Mouse (Mus musculus) common myeloid progenitor, adult 5-6 weeks (primary cell): ENCODE results near the gene Rhbg. TPM values are rescaled to one million over a fixed set of nuclear protein-coding genes. Genes with fewer than 3 reads are reported as not detected.
A peak's percentile ranks its signal among the peaks of the same experiment; 100 is the strongest.

ENCODE experiments used
- ATAC-seq: replicated peaks from 2 replicates; pipeline ENCODE4 v1.8.0; 2016; ENCODE audit warnings: low read depth, mild to moderate bottlenecking, moderate TSS enrichment, inconsistent platforms; ENCODE audit not compliant: poor library complexity, severe bottlenecking
- total RNA-seq: library from RNA; stranded (forward); fragments of 200-1000, 187-1606 nt; gene quantifications from 2 replicates; pipeline ENCODE4 v1.2.3, GENCODE M21; 2017

Rhbg gene
- total RNA-seq, 1 experiment from 2014 or later: not detected

DNA sequence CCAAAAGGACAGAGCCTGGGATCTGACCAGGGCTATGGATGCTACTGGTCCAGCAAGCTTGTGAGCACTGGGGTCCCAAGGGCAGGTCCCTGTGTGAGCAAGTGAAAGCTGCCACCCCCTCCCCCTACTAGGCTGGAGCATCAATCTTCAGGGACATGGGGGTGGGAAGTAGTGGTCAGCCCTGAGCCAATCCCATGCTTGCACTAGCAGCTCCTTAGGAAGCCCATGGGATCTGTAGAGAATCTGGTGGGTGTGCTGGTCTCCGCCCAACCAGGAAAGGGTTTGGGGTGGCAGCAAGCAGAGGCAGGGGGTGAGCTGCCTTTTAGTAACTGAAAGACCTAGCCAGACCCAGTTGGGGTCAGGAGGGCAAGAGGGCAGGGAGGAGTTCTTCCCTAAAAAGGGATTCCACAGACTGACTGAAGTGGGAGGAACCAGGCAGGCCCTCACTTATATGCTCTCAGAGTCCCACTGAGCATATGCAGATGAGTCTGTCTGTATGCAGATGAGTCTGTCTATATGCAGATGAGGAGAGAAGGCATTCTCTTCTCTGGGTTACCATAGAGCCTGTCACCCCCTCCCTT, 23.4 kb downstream of the Rhbg start:
- no peak for ATAC-seq

DNA sequence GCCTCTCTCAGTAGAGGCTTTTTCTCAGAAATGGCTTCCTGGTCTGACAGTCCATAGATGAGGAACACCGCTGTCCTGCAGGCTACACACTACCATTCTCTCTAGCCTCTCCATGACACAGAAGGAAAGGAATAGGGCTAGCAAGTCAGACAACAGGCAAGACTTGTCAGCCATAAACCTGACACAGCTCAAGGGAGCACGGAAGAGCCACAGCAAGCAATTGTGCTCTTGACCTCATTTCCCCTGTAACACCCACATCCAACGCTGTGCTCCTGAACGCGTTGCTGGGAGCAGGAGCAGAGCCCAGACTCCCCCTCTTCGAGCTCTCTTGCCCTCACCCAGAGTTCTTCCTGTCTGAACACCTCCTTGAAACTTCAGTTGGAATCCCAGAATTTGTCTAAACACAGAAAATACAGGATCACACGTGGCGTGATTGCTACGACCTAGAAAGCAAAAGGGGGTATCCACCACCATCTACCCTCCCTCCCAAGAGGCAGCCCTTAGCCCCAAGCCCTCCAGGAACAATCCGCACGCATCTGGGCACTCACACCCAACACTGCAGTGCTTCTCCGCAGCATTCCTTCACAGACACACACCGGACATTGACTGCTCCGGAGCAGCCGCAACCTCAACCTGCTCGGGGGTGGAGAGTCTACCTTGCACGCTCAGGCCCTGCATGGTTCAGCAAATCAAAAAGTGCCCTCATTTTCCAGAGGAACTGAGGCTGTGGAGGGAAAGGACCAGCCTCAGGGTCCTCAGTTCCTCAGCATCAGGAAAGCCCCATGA, 24.1 kb downstream of the Rhbg start:
- no peak for ATAC-seq

DNA sequence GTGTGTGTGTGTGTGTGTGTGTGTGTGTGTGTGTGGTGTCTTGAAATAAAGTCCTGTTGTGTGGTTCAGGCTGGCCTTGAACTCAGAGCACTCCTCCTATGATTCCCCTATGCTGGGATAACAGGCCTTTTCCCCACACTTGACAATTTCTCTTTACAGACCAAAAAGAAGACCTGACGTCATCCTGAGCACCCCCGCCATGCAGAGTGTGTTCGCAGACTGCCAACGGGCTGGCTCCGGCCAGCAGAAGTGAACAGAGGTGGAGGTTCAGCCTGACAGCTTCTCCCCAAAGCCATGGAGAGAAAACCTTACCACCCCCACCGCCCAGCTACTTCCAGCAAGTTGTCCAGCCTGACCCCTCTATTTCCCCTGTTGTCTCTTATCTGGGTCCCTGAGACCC, 25.0 kb downstream of the Rhbg start:
- ATAC-seq: no peak

DNA sequence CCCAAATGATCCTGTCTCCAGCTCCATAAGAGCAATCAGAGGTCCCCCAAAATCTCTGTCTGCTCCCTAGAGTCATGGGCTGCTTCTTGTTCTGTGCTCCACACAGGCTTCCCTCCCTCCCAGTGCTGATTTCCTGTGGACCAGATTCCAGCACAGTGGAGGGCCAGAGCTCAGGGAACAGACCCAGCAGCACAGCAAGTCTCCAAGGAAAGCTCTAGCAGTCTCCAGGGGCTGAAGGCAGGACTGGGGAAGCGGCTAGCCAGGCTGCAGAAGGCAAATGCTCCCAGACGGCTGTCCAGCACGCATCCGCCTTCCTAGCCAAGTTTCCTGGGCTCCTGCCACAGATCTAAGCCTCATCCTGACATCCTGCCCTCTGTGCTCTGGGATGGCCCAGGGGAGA, 25.6 kb downstream of the Rhbg start:
- no peak for ATAC-seq

DNA sequence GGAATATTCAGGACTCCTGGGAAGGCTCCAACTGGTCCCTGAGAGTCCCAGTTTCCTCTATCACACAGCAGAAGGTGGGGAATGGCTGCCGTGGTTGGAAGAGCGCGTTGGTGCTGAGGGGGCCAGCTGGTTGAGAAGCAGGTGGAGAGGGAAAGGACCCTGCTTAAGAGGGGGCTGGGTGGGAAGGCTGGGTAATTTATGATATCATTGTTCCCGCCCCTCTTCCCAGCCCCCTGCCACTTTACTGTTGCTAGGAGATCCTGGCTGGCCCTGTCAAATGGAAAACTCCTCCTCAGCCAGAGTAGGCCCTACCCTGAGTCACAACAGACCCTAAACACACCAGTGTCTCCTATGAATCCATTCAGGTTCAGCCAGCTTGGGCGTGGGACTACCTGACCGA, 26.5 kb downstream of the Rhbg start:
- no peak for ATAC-seq

DNA sequence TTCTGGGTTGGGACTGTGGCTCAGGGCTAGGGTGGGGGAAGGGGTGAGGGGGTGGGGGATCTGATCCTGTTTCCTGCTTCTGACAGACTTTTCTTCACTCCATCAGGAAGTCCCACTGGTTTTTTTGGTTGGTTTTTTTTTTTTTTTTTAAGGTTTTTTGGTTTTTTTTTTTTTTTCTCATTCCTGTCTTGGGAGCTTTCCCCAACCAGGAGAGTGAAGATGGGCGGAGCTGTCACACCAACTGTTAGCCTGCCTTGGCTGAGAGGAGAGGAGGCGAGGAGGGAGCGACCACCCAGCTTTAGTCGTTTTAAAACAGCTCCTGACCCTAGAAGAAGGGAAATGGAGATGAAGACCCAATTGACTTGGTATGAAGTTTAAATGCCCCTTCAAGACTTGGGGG, 27.2 kb downstream of the Rhbg start:
- ATAC-seq: no peak

DNA sequence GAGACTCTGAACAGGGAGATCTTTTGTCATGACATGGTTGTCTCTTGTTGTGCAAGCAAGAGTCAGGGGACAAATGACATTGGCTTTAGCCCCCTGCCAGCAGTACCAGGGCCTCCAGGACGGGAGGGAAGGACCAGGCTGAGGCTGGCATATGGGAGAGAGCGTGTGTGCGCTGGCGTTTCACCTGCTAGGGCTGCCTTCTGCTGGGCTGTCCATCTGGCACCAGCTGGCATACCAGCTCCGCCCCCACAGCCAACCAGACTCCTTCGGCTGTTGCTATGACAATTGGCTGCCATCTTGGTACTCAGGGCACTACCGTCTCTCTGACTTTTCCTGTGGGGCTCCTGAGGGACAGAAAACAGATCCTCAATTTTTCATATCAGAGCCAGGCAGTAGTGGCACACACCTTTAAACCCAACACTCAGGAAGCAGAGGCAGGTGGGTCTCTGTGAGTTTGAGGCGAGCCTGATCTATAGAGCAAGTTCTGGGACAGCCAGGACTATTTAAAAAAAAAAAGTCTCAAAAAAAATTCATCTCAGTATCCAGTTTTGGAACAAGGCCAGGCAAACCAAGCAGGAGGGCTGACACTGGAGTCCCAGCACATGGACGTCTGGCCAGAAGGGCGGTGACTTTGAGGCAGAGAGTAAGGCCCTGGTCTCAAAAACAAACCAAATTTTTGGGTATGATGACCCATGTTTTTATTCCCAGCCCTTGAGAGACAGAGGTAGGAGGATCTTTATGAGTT, 28.2 kb downstream of the Rhbg start:
- no peak for ATAC-seq

DNA sequence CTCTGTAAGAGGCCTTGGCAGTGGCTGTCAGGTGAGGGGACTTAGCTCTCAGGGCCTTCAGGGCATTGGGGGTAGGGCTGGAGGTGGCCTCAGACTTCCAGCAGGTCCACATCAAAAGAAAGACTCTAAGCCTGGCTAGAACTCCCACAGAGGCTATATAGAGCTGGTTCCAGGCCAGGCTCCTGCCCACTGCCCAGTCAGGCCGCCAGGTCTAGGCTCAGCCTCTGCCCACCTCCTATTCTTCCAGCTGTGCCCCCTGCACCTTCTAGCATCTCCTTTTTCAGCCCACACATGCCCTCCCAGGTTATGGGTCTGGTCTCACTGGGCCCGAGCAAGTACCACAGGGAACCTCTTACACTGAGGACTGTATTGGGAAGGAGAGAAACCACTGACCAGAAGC, 29.6 kb downstream of the Rhbg start:
- ATAC-seq: no peak

DNA sequence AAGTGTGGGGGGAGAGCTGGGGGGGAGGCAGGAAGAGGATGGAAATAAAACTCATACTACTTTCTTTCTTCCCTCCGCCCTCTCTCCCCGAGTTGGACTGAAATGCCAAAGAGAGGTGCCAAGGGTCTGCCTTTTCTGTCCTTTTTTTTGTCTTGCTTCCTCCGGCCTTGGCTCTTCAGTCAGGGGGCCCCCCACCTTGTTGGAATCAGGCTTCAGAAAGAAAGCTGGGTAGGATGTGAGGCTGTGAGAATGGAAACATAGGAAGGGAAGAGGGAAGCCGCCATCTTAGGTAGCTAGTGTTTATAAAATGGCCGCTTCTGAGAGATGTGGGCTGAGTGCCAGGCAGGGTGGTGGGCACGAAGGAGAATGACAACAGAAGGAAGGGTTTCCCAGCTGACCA, 32.1 kb downstream of the Rhbg start:
- no peak for ATAC-seq

DNA sequence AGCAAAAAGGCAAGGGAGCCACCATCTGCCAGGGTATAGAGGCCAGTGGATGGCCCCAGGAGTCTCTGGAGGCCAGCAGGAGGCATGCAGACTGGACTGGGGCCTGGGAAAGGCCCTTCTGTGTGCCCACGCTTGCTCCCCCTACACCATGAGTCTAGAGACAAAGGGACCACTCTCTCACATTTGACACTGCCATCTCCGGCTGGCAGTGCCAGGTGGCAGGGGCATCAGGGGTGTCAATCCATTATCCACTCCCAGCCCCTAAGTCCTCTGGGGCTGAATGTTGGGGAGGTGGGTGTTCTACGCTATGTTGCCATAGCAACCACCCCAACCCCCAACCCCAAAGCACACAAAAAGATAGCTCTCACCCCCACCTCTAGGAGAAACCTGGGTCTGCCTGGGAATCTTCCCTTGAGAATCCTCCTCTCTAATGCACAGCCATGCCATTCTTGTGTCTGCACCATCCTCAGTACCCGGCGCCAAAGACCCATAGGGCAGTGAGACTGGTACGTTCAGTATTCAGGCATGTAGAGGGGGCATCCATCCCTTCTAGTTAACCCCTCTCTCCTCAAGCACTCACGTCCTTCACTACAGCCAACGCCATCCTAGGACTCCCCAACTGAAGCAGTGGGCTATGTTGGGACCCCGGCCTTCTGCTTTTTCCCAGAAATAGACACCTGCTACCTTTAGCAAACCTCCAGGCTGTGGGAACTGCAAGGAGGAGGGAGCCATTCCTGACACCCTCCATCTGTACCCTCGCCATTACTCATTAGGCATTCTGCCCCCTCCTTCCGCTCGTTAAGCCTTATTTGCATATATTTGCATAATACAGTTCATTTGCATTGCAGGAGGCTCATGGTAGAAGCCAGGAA, 32.8 kb downstream of the Rhbg start:
- no peak for ATAC-seq

DNA sequence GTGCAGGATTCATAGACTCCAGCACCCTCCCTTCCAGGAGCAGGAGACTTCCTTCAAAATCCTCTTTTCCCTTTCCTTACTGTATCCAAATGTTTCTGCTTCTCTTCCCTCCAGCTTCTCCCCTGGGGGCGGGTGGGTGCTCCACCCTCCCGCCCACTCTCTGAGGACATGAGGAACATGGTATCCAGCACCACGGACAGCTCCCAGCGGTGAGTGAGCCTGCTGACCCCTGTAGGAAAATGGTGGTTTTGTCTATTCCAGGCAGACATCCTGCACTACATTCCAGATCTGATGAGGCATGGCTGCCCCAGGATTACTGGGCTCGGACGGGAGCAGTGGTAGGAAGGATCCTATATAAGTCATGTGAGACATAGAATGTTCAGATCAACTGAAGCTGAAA, 33.7 kb downstream of the Rhbg start:
- peak; percentile 95 for ATAC-seq

DNA sequence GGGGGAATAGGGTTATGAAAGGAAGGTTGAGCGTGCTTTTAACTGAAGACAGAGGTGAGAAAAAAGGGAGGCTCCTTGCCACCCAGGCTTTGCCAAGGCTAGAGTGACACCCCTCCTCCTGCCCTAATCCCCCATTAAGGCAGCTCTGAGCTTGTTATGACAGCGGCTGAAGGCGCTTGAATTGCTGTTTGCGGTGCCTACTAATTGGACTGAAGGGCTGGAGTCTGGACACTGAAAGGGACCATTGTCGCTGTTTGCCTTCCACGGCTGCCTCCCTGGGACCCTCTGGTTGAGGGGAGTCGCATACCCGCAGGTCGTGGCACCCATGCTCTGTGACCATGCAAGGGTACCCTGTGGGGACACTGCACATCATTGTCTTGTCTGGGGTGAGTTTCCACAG, 34.6 kb downstream of the Rhbg start:
- ATAC-seq: no peak

DNA sequence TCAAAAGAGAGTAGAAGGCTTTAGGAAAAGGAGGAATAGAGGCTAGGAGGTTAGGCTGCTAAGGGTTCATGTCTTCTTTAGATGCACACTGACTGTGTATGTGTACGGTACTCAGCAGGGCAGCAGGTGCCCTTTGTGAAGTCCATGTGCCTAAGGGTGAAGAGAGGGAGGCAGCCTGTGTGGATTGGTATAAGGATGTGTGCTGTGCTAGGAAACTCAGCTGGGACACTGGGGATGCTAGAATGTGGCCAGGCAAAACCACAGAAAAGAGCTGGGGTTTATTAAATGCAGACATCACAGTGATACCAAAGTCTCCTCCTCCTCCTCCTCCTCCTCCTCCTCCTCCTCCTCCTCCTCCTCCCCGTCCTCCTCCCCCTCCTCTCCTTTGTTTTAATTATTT, 36.8 kb downstream of the Rhbg start:
- ATAC-seq: no peak

DNA sequence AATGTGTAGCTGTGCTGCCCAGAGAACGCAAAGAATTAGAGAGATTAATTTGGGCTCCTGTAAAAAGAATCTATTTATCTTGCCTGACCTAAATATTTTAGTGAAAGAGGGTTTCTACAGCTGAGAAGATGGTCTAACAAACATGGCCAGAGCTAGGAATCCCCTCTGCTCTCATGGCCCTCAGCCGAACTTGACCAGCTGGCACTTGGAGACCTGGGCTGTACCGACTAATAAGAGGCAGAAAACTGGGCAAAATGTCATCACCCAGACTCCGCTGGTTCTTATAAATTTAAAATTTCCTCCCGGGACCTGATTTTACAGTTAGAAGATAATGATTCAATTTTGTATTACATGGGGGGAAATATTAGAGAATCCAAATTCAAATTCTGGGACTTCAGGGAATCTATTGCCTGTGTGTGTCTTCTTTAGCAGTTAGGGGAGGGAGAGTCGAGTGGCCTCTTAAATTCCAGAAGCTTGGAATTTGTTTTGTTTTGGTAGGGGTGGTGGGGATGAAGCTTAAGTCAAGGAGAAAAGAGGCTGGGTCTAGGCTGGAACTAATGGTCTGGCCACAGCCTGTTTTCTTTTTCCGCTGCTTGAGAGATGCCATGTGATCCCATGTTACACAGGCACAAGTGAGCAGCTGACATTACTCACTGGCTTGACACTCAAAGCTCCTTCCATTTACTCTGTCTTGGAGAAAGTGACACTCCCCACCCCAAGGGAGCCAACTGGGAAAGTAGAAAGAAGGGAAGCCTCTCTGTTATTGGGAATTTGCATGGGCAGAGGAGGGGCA, 37.8 kb downstream of the Rhbg start:
- ATAC-seq: no peak

DNA sequence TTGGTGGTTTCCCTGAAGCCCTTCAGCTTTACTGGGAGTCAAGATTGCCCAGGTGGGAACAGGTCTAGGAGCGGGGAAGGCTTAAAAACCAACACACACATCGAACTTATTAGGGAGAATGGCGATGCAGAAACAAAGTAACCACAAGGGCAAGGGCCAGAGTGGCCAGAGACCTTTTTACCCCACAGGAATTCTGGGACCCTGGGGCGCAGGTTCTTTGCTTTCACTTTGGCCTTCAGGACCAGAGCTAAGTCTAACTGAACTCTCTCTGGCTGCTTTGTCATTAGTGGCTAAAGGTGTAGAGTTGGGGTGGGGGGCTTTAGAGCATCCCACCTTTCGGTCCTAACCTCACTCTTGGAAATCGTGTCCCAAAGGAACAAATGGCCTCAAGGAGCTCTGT, 38.4 kb downstream of the Rhbg start:
- ATAC-seq: no peak

DNA sequence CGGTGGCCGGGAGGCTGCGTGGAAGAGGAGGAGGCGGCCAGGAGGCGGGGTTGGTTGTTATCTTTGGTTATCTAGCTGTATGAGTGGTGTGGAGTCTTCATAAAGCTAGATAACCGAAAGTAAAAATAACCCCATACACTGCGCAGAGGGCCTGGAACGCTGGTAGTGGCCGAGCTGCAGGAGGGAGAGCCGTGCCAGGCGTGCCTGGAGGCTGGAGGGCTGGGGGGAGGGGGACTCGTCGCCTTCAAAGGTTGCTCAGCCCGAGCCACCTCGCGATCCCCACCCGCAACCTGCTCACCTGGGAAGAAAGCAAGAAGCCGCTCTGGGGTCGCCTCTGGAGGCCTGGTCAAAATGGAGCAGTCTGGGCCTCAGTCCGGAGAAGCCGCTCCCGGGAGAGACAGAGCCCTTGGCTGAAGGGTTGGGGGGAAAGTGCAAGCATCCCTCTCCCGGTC, 38.9 kb downstream of the Rhbg start:
- 0 out of 2 replicates have a peak, but pooled peaks have one; percentile 19 for ATAC-seq

DNA sequence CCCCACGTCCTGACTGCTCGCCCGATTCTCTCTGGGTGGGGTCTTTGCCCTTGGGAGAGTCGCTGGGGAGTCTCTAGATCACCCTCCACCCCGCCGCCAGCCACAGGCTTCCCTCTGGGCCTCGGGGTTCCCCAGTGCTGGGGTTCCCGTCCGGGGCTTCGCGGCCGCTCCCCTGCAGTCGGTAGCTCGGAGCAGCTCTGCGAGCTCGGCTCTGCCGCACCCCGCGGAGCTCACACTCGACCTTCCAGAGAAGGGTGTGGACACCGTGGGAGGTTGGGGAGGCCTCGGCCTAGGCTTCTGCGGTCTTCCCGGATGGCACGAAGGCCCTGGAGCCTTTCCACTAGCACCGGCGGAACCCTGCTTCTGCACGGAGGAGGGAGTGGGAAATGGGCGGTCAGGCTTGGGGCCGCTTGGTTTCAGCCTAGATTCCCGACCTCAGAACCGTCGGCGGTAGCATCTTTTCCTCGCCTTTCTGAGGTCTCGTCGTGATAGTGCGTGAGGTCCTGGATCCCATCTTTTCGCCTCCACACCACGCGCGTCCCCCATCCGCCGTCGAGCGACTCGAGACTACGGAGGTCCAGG, 39.4 kb downstream of the Rhbg start:
- peak; percentile 40 for ATAC-seq

DNA sequence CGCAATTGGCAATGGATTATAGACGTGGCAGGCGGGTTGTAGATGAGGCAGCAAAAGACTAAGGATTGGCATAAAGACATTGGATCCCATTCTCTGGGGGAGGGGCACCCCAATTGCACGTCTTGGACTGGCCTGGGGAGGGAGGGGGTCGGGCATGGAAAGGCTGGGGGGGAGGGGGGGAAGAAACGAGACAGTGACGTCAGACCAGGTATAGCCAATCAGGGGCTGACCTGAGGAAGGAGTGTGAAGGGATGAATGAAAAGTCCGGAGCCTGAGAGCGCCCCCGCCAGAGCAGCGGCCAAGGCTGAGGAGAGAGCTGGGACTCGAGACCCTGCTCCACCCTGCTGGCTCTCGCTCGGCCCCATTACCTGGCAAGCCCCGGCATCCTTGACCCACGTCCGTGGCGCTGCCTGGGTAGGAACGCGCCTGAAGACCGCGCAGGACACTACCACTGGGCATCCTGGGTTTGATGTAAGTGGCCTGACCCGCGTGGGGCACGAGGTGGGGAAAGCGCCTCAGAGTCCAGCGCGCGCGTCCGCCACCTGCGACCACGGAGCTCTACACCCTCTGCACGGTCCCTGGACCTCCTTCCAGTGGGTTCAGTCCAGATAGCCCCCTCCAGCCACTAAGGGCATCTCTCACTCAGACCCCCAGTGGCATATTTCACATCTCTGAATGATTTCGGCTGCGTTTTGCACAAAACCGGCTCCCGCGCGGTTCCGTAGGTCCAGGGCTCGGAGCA, 40.1 kb downstream of the Rhbg start:
- no peak for ATAC-seq

DNA sequence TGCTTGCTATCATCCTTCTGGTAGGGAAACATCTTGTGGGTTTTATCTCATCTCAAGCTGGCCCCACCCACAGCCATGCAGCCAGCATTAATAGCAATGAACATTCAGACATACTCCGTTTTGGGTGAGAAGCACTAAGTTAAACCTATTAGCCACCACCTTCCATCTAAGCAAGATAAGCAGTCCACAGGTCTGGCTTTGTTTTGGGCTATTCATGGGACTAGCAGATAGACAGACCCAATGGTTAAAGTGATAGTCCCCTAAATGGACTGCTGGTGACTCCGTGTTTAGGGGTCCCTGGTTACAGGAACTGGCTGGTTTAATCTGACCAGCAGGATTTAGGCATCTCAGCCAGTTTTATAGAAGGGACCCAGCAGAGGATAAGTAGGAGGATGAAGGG, 41.5 kb downstream of the Rhbg start:
- no peak for ATAC-seq
